Mouse (Mus musculus) liver, embryonic 14.5 days (tissue): Measurements from ENCODE around the gene Gm20458.

Experiments
- CTCF ChIP-seq: IDR thresholded peaks from 2 replicates; pipeline ENCODE4 v1.5.1; 2016; ENCODE audit warnings: antibody characterized with exemption, low read depth, control low read depth
- EP300 ChIP-seq: IDR thresholded peaks from 2 replicates; pipeline ENCODE4 v1.6.1; 2016; ENCODE audit warnings: antibody characterized with exemption, low read depth

- TF ChIP-seq CTCF, result no peak
- no peak for TF ChIP-seq EP300
Observed at GRCm38 (mm10) chr2:164438257-164438656, 22.5 kb upstream of the Gm20458 start.
